Mouse (Mus musculus) ovary, postnatal 36 days (tissue): ENCODE measurements at regions not wholly inside any gene's neighbourhood (a gene's known extent, or its start where the extent isn't known, plus 50 kb on each side); places are given as distances from the start of the nearest gene placed in this dataset.
A peak's percentile ranks its signal among the peaks of the same experiment; 100 is the strongest.
"Not testable (repeated sequence)": the region's sequence is repeated elsewhere in the genome, so short reads cannot be mapped to it uniquely, and the experiment has no call there.

Source experiments
- DNase-seq: peaks from one replicate; pipeline ENCODE4 v3.0.0; 2022; ENCODE audit warnings: low spot score, mixed read lengths

GRCm38 (mm10) chr13:99737271-99737670 lies 163.6 kb downstream of the Cartpt start:
- no peak for DNase-seq

GRCm38 (mm10) chr13:99729145-99729544 lies 171.7 kb downstream of the Cartpt start:
- DNase-seq = no peak

GRCm38 (mm10) chr13:99724245-99724644 lies 176.6 kb downstream of the Cartpt start:
- no peak for DNase-seq

GRCm38 (mm10) chr13:99723237-99723981 lies 177.5 kb downstream of the Cartpt start:
- DNase-seq = no peak

GRCm38 (mm10) chr13:99720566-99720965 lies 180.3 kb downstream of the Cartpt start:
- DNase-seq = no peak

GRCm38 (mm10) chr13:99696559-99696890 lies 180.2 kb upstream of the Map1b start:
- DNase-seq = no peak

GRCm38 (mm10) chr13:99695874-99696558 lies 179.7 kb upstream of the Map1b start:
- no peak for DNase-seq

GRCm38 (mm10) chr13:99679934-99680333 lies 163.6 kb upstream of the Map1b start:
- no peak for DNase-seq

GRCm38 (mm10) chr13:99679430-99679829 lies 163.1 kb upstream of the Map1b start:
- no peak for DNase-seq

- no peak for DNase-seq
These were observed 160.1 kb upstream of the Map1b start for GRCm38 (mm10) chr13:99676393-99676792.

GRCm38 (mm10) chr13:99675951-99676350 lies 159.6 kb upstream of the Map1b start:
- DNase-seq = no peak

- DNase-seq = no peak
These were observed 156.4 kb upstream of the Map1b start for GRCm38 (mm10) chr13:99672714-99673113.

GRCm38 (mm10) chr13:99671747-99672146 lies 155.4 kb upstream of the Map1b start:
- DNase-seq = no peak

- DNase-seq = no peak
These were observed 153.7 kb upstream of the Map1b start for GRCm38 (mm10) chr13:99669987-99670534.

- DNase-seq = no peak
These were observed 152.3 kb upstream of the Map1b start for GRCm38 (mm10) chr13:99668613-99669012.

GRCm38 (mm10) chr13:99666086-99666485 lies 149.7 kb upstream of the Map1b start:
- DNase-seq = no peak

GRCm38 (mm10) chr13:99663422-99663821 lies 147.1 kb upstream of the Map1b start:
- DNase-seq = not testable (repeated sequence)

GRCm38 (mm10) chr13:99647661-99648204 lies 131.4 kb upstream of the Map1b start:
- no peak for DNase-seq

GRCm38 (mm10) chr13:99644771-99645170 lies 128.4 kb upstream of the Map1b start:
- no peak for DNase-seq

- DNase-seq = no peak
These were observed 126.5 kb upstream of the Map1b start for GRCm38 (mm10) chr13:99642811-99643210.

GRCm38 (mm10) chr13:99642301-99642700 lies 126.0 kb upstream of the Map1b start:
- DNase-seq = peak; percentile 15

- DNase-seq = no peak
These were observed 125.2 kb upstream of the Map1b start for GRCm38 (mm10) chr13:99641386-99642165.
